Mouse (Mus musculus) mouse trophoblast stem cell (cell line): ENCODE data around the gene Bcl2l2.

Experiments used
- in situ Hi-C, 2 experiments: fragments of 300-500 bp; cut with MseI, MboI; formaldehyde crosslinking; loops; 2 replicates in 1 of 2; 3 replicates in 1 of 2; pipeline ENCODE4 v1.15.1; 2025

Gene Bcl2l2

DNA sequence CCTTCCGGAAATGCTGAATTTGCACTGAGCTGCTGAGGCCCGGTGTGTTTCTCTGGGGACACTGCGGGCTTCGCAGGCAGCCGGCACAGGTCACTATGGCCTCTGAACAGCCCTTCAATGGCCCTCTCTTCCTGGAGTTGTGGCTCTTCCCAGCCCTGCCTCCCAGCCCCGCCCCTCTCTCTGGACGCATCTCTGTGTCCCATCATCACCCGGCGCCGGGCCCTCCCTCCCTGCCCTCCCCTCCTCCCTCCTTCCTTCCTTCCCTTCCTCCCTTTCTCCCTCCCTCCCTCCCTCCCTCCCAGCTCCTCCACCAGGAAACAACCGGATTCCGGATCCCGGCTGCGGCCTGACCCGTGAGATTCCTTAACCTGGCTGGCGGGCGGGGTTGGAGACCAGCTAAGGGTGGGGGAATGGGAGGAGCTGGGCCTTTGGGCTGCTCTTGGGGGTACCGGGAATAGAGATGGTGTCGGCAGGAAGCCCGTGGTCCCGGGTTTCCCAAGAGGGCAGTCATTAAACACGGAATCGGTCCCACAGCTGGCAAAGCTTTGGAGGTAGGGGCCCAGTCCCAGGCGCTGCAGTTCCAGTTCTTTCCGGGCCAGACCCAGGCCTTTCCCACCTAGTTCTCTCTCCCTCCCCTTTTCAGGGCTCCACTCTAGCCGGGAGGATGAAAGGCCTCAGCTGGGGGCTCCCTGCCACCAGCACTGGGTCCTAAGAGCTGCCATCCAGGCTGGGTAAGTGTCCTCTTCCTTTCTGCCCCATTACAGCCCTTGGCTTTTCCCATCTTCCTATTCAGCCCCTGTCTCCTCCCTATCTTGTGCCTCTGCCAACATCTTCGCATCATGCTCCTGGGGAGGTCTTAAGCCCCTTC is at the start of gene Bcl2l2, which contains the start of gene Gm20521:
Bcl2l2 (plus strand) TSS at position 224 of the 868 bp plus-strand sequence.
Gm20521 (plus strand) TSS at position 288 of the 868 bp plus-strand sequence.
- in situ Hi-C loops = no loop called here

DNA sequence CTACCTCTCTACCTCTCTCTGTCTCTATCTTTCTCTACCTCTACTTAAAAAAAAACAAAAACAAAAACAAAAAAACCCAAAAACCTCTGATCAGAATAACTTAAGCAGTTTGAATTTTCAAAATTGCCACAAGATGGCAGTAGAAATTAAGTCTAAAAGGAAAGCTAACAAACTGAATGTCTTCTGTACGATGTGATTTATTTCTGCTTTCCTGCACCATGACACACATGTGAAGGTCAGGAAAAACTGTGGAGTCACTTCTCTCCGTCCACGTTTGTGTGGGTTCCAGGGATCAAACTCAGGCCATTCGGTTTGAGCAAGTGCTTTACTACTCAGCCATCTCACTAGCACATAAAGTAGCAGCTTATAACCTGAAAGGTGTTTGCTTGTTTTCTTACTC is 39.7 kb upstream of the Bcl2l2 start:
- in situ Hi-C loops = no loop called here

DNA sequence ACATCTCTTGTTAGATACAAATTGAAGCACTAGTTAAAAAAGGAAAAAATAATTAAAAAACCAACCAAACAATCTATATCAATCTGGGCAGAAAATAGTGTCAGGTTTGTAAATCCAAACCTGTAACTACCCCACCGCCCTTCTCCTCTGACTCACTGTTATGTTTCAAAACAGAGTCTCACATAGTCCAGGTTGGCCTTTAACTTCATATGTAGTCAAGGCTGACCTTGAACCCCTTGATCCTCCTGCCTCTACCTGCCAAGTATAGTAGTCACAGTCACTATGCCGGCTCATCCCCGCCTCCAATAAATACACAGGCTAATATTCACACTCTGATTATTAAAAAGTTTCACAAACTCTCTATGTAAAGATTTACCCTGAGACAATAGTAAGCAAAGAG is 27.5 kb upstream of the Bcl2l2 start:
- in situ Hi-C loops = no loop called here

DNA sequence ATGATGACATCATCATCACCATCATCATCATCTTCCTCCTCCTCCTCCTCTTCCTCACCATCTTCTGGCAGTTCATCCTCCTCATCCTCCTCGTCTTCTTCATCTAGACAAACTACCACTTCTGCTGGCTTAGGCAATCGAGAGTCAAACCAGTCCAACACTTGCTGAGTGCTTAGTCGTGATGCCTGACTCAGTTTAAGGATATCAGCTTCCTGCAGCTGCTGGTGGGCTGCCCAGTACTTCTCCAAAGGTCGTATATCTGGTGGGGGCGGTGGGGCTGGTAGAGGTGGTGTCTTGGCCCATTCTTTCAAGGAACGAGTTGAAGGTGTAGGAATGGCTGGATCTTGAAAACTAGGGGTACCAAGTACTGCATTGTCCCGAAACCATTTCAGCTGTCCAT is 26.5 kb upstream of the Bcl2l2 start:
- in situ Hi-C loops = no loop called here

DNA sequence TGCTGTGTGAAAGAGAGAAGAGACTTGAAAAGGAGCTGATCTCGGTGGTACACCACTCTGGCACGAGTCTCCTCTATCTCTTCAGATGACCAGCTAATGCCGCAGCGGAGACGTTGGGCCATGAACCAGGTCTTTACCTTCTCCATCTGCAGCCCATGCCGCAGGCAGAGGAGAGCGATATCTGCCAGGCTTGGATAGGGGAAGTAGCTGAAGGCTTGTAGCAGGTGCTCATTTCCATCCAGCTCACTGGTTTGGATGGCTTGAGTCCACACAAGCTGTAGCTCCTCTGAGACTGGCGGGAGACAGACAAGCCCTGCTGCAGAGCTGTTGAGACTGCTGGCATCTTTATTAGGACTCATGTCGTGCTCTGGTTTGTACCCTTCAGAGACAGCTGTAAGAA is 25.3 kb upstream of the Bcl2l2 start:
- in situ Hi-C loops = no loop called here

DNA sequence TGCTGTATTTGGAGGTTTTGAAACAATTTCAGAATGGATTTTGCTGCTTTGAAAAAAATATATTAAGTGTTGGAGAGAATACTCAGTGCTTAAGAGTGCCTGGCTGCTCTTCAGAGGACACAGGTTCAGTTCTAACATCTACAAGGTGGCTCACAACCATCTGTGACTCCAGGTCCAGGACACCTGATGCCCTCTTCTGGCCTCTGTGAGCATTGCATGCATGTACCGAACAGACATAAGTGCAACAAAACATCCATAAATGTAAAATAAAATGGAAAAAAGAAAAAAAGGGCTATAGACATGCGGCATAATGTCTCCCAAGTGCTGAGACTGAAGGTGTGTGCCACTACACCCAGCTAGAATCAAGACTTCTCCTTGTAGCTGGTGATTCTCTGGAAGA is 22.7 kb upstream of the Bcl2l2 start:
- in situ Hi-C loops = no loop called here

DNA sequence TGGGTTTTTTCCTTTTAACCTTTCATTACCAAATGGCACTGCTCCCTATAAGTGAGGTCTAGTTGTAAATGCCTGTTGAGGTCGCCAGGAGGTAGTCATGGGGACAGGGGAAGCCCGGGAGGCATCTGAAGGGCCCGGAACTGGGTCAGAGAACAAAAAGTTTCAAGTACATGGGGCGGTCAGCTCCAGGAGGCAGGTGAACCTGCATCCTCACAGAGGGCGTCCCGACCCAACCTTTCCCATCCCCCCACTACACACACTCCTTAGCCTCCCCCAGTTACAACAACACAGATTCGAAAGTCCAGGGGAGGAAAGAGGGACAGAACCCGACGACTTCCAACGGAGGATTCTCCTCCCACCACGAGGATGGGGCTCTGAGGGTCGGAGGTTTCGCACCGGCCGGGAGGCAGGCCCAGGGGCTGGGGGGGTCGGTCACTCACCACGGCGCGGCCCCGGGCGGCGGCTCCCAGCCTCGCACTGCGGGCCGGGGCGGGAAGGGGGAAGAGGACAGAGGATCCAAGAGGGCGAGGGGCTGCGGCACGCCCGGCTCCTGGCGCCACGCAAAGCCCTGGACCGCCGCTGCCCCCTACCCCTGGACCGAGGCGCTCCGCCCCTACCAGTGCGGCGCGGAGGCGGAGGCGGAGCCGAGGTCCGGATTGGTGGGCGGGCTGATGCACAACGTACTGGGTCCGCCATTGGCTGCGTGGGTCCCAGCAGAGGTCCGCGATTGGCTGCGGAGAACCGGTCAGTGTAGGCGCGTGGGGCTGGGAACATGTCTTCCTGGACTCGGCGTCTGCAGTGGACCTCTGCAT is 19.5 kb upstream of the Bcl2l2 start:
- in situ Hi-C loops = no loop called here

DNA sequence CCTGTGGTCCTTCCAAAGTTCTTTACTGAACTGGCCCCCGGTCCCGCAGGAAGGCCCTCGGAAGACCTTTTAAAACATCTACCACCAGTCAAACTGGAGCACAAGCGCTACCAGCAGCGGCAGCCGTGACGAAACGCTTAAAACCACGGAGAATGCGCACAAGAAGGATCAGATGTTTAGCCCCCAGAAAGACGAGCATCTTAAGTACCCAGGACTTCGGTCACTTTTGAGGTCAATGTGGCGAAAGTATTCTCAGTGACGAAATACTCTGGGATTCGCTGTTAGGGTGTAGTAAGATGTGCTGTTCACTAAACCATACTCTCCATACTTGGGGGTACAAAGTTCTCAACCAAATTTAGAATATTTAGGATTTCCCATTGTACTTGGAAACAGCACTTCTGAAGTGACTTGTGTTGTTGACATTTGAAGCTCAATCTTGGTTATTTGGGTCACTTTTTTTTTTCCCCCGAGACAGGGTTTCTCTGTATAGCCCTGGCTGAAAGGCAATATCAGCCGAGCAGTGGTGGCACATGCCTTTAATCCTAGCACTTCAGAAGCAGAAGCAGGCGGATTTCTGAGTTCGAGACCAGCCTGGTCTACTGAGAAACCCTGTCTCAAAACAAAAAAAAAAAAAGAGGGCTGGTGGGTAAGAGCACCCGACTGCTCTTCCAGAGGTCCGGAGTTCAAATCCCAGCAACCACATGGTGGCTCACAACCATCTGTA is 18.7 kb upstream of the Bcl2l2 start:
- in situ Hi-C loops = no loop called here

DNA sequence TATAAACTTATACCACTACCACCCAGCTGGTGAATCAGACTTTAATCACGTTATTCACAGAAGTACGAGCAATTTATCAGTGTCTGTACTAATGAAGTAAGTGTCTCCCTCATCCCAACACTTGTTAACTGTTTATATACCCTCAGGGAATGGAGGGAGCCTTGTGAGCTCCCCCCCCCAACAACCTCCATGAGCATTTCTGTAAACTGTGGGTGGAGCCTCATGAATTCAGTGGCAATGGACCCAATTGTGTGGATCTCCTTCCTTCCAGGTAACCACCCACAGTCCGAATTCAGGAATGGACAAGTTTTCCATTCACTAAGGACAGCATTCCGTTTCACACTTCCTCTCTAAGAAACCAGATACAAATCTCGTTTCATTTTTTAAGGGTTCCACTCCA is 17.6 kb upstream of the Bcl2l2 start:
- in situ Hi-C loops = no loop called here

DNA sequence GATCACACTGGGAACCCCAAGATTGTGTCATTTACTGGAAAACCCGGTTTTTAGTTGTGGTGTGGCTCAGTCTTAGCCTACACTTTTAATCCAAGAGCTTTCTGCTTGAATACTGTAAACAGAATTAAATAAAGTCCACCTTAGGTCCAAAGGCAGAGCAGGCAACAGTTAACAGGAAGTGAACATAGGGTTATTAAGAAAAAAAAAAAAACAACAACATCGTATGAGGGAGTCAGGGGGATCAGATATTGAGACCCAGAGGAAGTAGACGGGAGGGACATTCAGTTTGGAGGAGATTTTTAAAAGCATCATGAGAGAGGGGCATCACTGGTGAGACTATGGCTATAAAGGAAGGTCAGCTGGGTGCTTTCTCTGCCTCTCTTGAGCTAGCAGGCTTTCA is 16.9 kb upstream of the Bcl2l2 start:
- in situ Hi-C loops = no loop called here

DNA sequence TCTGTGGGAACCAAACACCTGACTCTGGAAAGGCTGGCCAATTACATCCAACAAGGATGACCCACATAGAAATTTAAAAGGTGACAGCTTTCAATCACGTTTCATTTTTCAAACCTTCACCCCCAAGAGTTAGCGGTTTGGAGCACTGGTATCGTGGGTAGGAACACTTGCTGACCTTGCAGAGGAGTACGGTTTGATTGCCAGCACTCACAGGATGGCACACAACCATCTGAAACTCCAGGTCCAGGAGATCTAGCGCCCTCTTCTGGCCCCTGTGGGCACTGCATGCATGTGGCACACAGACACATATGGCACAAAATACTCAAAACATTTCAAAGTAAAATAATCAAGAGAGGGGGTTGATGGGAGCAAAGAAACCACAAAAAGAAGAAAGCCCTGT is 16.2 kb upstream of the Bcl2l2 start:
- in situ Hi-C loops = no loop called here

DNA sequence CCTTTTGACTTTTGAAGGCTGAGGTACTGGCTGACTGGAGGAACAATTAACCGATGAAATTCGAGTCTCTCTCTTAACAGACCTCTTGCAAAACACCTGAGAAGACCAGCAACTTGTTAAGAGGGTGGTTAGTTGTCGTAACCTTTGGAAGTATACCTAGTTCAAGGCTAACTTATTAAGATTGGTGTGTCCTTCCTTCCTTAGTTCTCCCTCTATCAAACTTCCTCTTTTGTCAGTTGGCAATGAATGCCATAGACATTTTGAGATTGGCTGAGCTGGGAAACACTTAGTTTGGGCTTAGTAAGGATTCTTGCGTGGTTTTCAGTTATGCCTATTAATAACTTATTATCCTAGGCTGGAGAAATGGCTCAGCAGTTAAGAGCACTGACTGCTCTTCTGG is 15.2 kb upstream of the Bcl2l2 start:
- in situ Hi-C loops = no loop called here

DNA sequence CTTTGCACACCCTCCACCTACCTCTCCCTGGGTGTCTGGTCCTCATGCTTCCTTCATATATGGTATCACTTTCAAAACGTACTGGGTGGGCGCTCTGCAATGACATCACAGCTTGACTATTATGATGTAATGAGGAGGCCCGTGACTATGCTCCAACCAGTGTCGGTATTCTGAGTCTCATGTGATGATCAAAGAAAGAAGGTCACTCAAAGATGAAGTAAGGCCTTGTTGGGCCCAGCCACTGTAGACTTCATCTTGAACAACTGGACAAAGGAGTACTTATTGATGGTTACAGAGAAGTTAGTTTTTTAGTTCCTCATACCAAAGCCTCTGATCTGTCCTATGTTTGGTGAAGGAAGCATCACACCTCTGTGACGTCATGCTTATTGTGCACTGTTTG is 12.3 kb upstream of the Bcl2l2 start, which contains the start of gene Homez:
Homez (minus strand) TSS at position 101 of the 400 bp plus-strand sequence.
- in situ Hi-C loops = no loop called here

DNA sequence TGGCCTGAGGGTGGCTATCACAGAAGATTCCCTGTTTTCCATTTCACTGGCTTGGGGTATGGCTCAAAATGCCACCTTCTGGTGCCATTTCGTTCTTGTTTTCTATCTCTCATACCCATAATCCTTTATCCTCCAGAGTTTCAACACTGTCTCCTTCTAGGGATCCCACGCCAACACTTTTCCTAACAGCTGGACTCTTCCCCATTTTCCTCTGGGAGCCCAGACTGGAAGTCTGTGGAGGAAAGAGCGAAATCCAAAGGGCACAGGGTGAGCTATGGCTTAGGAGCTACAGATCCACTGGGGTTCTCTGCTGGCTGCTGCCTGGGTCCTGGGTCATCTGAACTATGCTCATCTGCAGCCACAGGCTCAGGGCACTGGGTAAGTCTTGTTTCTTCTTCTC is 9.0 kb upstream of the Bcl2l2 start:
- in situ Hi-C loops = no loop called here

DNA sequence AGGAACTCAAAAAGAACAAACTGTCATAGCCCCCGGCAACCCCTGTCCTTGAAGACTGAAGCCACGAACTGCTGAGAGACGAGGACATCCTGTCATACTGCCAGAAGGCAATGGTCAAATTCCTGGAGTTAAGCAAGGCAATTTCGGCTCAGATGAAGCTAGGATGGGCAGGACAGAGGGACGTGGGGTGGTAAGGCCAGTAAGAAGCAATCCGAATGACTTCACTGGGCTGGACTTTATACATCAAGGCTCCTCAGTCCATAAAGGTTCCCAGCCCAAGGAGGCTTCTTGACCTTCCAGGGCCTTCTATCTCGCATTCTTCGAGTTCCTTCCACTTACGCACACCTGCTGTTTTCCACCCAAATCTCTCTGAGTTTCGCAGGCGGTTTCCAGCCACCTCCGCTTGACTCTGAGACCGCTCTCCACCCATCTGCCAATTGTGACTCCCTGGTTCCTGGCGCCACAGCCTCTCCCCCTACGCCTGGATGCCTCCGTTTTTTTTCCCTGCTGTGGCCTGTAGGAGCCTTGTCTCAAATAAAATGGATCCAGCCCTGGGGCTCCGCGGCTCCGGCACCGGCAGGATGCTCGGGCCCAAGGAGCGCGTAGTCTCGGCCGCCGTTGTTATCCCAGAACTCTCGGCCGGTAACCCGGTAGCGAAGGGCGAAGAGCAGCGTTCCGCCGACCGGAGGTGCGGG is 7.2 kb upstream of the Bcl2l2 start:
- in situ Hi-C loops = no loop called here

DNA sequence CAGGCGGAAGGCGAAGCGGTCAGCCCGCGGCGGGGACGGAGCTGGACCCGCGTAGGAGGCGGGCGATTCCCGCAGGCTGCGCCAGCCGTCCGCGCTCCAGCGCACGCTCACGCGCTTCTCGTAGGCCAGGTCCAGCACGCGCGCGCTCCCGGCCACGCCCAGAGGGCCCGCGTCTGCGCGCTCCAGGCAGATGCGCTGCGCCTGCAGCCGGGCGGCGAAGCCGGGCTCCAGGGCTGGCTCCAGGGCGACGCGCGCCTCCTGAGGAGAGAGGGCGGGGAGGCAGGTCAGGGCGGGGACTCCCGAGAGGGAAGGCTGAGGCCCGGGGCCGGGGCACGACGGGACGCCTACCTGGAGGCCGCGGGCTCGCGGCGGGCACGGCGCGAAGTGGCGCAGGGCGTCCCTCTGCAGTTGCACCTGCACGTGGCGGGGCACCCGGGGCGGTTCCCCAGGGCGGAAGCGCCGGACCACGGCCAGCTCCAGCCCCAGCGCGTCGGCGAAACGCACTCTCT is 6.6 kb upstream of the Bcl2l2 start:
- in situ Hi-C loops = no loop called here

DNA sequence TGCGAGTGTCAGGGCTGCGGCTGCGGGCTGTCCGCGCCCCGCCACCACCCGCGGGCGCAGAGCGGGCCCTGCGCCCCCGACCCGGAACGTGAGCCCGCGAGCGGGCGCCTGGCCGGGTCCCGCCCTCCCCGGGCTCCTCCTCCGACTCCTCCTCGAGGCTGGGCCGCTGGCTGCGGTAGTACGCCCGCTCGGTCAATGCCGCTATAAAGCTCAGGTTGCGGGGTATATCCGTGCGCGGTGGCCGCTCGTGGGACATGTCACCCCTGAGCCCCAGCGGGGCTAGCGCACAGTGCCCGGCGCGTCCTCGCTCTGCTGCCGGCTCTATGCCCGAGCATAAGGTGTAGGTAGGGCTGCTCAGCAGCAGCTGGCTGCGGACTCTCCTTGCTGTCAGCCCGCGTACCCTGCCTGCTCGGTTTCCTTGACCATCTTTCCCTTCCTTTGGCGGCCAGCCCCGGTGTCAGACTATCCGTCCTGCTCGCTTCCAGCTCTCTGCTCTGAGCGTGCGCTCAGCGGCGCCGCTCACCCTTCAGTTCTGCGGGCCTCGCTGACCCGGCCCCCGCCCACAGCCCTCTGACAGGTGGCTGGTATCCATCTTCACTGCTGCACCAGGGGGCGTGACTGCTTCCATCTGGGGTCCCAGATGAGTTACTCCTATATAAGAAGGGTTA is 6.0 kb upstream of the Bcl2l2 start, which contains the start of gene Ppp1r3e:
Ppp1r3e (minus strand) TSS at position 503 of the 668 bp plus-strand sequence.
- in situ Hi-C loops = no loop called here

DNA sequence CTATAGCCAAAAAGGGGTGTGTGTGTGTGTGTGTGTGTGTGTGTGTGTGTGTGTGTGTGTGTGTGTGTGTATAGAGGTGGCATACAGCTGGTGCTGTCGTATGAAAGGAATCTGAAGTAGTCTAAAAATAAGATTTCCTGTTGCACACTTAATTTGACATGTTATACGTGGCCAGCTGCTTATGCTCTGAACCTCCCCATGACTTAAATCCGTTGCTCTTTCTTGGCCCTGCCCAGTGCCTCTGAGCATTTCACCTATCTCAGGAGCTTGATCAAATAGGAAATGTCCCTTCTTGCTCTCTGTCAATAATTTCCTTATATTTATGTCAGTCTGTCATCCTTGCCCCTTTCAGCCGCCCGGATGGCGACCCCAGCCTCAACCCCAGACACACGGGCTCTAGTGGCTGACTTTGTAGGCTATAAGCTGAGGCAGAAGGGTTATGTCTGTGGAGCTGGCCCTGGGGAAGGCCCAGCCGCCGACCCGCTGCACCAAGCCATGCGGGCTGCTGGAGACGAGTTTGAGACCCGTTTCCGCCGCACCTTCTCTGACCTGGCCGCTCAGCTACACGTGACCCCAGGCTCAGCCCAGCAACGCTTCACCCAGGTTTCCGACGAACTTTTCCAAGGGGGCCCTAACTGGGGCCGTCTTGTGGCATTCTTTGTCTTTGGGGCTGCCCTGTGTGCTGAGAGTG is 990 bp downstream of the Bcl2l2 start:
- in situ Hi-C loops = no loop called here

DNA sequence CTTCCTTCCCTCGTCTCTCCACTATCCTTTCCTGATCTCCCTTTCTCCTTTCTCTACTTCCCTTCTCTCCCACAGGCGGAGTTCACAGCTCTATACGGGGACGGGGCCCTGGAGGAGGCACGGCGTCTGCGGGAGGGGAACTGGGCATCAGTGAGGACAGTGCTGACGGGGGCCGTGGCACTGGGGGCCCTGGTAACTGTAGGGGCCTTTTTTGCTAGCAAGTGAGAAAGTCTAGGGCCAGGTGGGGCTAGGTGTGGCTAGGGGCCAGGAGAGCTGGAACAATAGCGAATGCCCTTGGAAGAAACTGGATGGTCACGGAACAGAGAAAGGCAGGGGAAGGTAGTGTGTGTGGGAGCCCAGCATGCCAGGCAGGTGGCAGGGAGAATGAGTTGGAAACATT is 2.1 kb downstream of the Bcl2l2 start:
- in situ Hi-C loops = no loop called here

DNA sequence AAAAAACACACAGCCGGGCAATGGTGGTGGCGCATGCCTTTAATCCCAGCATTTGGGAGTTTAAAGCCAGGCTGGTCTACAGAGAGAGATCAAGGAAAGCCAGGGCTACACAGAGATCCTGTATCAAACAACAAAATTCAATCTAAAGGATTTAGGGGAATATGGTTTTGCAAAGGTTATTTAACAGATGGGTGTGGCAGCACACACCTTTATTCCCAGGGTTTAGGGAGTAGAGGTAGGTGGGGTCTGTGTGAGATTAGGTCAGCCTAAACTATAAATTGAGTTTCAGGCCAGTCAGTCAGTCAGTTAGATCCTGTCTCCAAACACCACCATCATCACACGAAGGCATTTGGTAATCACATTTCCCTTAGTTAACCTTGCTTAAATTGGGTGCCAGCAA is 9.0 kb downstream of the Bcl2l2 start, which contains the start of gene Pabpn1:
Pabpn1 (plus strand) TSS at position 301 of the 400 bp plus-strand sequence.
- in situ Hi-C loops = no loop called here
